Mouse (Mus musculus) CH12.LX (cell line): ENCODE data around the gene Nacc2. TPM values are rescaled to one million over a fixed set of nuclear protein-coding genes. Genes with fewer than 3 reads are reported as not detected.

Source experiments
- DNase-seq: peaks from one replicate; pipeline ENCODE4 v3.0.0-alpha.2; 2013; ENCODE audit errors: extremely low read depth
- H3K27ac ChIP-seq: 2 replicates; pipeline ENCODE4 v1.5.1; 2012; ENCODE audit warnings: low read depth, mild to moderate bottlenecking, control low read depth, moderate library complexity; ENCODE audit not compliant: insufficient read depth
- H3K27me3 ChIP-seq: replicated peaks from 2 replicates; pipeline ENCODE3; 2012; ENCODE audit warnings: inconsistent platforms
- H3K36me3 ChIP-seq, 2 experiments: replicated peaks in 1 of 2; 2 replicates each; pipeline versions ENCODE3 to v1.6.1; 2012; ENCODE audit warnings: inconsistent platforms in 1 of 2, low read length in 1 of 2, mild to moderate bottlenecking in 1 of 2, mixed read lengths in 1 of 2, moderate library complexity in 1 of 2; ENCODE audit not compliant: control insufficient read depth in 1 of 2, insufficient read depth in 1 of 2
- H3K4me1 ChIP-seq, 2 experiments: 2 replicates each; pipeline ENCODE4 v1.6.1; 2012; ENCODE audit warnings: inconsistent platforms in 1 of 2, moderate library complexity in 1 of 2; ENCODE audit not compliant: insufficient read depth in 2 of 2, control insufficient read depth in 1 of 2
- H3K4me2 ChIP-seq: 2 replicates; pipeline ENCODE4 v1.6.1; 2012; ENCODE audit warnings: low read depth, mild to moderate bottlenecking, control low read depth; ENCODE audit not compliant: poor library complexity, insufficient read depth, severe bottlenecking
- H3K4me3 ChIP-seq, 3 experiments: fragments of 150-350 bp in 1 of 3; sonication (generic) in 1 of 3; replicated peaks in 1 of 3; 2 replicates each; pipeline versions ENCODE3 to v1.5.1; 2011 to 2012; ENCODE audit warnings: low read depth in 2 of 3, low read length in 2 of 3, mild to moderate bottlenecking in 2 of 3, moderate library complexity in 2 of 3, control low read depth in 1 of 3, improper control_type of control experiment in 1 of 3, inconsistent platforms in 1 of 3, mixed read lengths in 1 of 3; ENCODE audit not compliant: poor library complexity in 1 of 3
- H3K79me2 ChIP-seq: replicated peaks from 2 replicates; pipeline ENCODE4 v1.6.1; 2012; ENCODE audit warnings: mild to moderate bottlenecking, moderate library complexity; ENCODE audit not compliant: control insufficient read depth, poor library complexity, insufficient read depth, severe bottlenecking; ENCODE audit errors: extremely low read depth
- H3K9ac ChIP-seq: 2 replicates; pipeline ENCODE4 v1.6.1; 2012; ENCODE audit warnings: low read depth, mild to moderate bottlenecking, control low read depth, moderate library complexity; ENCODE audit not compliant: insufficient read depth
- H3K9me3 ChIP-seq: replicated peaks from 2 replicates; pipeline ENCODE3; 2012; ENCODE audit warnings: low read length, inconsistent platforms, mixed read lengths
- BHLHE40 ChIP-seq: IDR thresholded peaks from 2 replicates; pipeline ENCODE4 v1.6.1; 2011; ENCODE audit warnings: mild to moderate bottlenecking, low read depth, low read length, improper control_type of control experiment
- CHD2 ChIP-seq: IDR thresholded peaks from 2 replicates; pipeline ENCODE4 v1.6.1; 2011; ENCODE audit warnings: low read length, improper control_type of control experiment
- CTCF ChIP-seq, 2 experiments: IDR thresholded peaks in 1 of 2; conservative IDR thresholded peaks in 1 of 2; 2 replicates each; pipeline ENCODE4 v1.5.1; 2011 to 2012; ENCODE audit warnings: low read depth in 2 of 2, low read length in 2 of 2, improper control_type of control experiment in 1 of 2, inconsistent platforms in 1 of 2, mild to moderate bottlenecking in 1 of 2, moderate library complexity in 1 of 2
- E2F4 ChIP-seq: IDR thresholded peaks from 2 replicates; pipeline ENCODE4 v1.6.1; 2011; ENCODE audit warnings: low read depth, low read length, improper control_type of control experiment; ENCODE audit not compliant: insufficient replicate concordance
- EP300 ChIP-seq: IDR thresholded peaks from 2 replicates; pipeline ENCODE4 v1.6.1; 2011; ENCODE audit warnings: low read length, improper control_type of control experiment
- ETS1 ChIP-seq: conservative IDR thresholded peaks from 2 replicates; pipeline ENCODE4 v1.6.1; 2012; ENCODE audit warnings: low read depth, mild to moderate bottlenecking, inconsistent platforms, low read length, improper control_type of control experiment, moderate library complexity
- HCFC1 ChIP-seq: IDR thresholded peaks from 2 replicates; pipeline ENCODE4 v1.6.1; 2012; ENCODE audit warnings: low read depth, mild to moderate bottlenecking, inconsistent platforms, low read length, improper control_type of control experiment
- IRF4 ChIP-seq: IDR thresholded peaks from 2 replicates; pipeline ENCODE4 v1.6.1; 2014; ENCODE audit warnings: low read depth, mild to moderate bottlenecking, inconsistent platforms, low read length, improper control_type of control experiment
- JUN ChIP-seq: IDR thresholded peaks from 2 replicates; pipeline ENCODE4 v1.6.1; 2011; ENCODE audit warnings: low read depth, mild to moderate bottlenecking, low read length, improper control_type of control experiment, moderate library complexity; ENCODE audit not compliant: insufficient read depth
- KAT2A ChIP-seq: IDR thresholded peaks from 2 replicates; pipeline ENCODE4 v1.6.1; 2012; ENCODE audit warnings: low read length, improper control_type of control experiment, inconsistent platforms; ENCODE audit not compliant: insufficient replicate concordance
- MAX ChIP-seq: IDR thresholded peaks from 2 replicates; pipeline ENCODE4 v1.6.1; 2011; ENCODE audit warnings: low read length, improper control_type of control experiment
- MEF2A ChIP-seq: IDR thresholded peaks from 2 replicates; pipeline ENCODE4 v1.6.1; 2014; ENCODE audit warnings: low read depth, mild to moderate bottlenecking, inconsistent platforms, low read length, improper control_type of control experiment, borderline replicate concordance
- MXI1 ChIP-seq: IDR thresholded peaks from 2 replicates; pipeline ENCODE4 v1.6.1; 2011; ENCODE audit warnings: mild to moderate bottlenecking, low read depth, low read length, improper control_type of control experiment
- MYC ChIP-seq: IDR thresholded peaks from 2 replicates; pipeline ENCODE4 v1.6.1; 2011; ENCODE audit warnings: low read depth, mild to moderate bottlenecking, improper control_type of control experiment, low read length
- NELFE ChIP-seq: IDR thresholded peaks from 2 replicates; pipeline ENCODE4 v1.6.1; 2011; ENCODE audit warnings: low read depth, low read length, improper control_type of control experiment
- PAX5 ChIP-seq: IDR thresholded peaks from 2 replicates; pipeline ENCODE4 v1.6.1; 2012; ENCODE audit warnings: low read length, inconsistent platforms, mixed read lengths
- RAD21 ChIP-seq: IDR thresholded peaks from 2 replicates; pipeline ENCODE4 v1.6.1; 2011; ENCODE audit warnings: low read depth, mild to moderate bottlenecking, low read length, improper control_type of control experiment, moderate library complexity
- RCOR1 ChIP-seq: conservative IDR thresholded peaks from 2 replicates; pipeline ENCODE4 v1.6.1; 2012; ENCODE audit warnings: low read depth, mild to moderate bottlenecking, inconsistent platforms, low read length, improper control_type of control experiment
- TBP ChIP-seq: conservative IDR thresholded peaks from 2 replicates; pipeline ENCODE4 v1.6.1; 2011; ENCODE audit warnings: low read depth, low read length, improper control_type of control experiment
- TCF12 ChIP-seq: IDR thresholded peaks from 2 replicates; pipeline ENCODE4 v1.6.1; 2014; ENCODE audit warnings: low read depth, mild to moderate bottlenecking, inconsistent platforms, low read length, improper control_type of control experiment
- UBTF ChIP-seq: IDR thresholded peaks from 2 replicates; pipeline ENCODE4 v1.6.1; 2012; ENCODE audit warnings: low read depth, mild to moderate bottlenecking, inconsistent platforms, low read length, improper control_type of control experiment, moderate library complexity
- USF1 ChIP-seq: IDR thresholded peaks from 2 replicates; pipeline ENCODE4 v1.6.1; 2014; ENCODE audit warnings: low read depth, mild to moderate bottlenecking, inconsistent platforms, low read length, improper control_type of control experiment
- USF2 ChIP-seq: conservative IDR thresholded peaks from 2 replicates; pipeline ENCODE4 v1.6.1; 2011; ENCODE audit warnings: low read depth, low read length, improper control_type of control experiment
- ZNF384 ChIP-seq: IDR thresholded peaks from 2 replicates; pipeline ENCODE4 v1.6.1; 2012; ENCODE audit warnings: low read depth, low read length, improper control_type of control experiment, inconsistent platforms
- dilution Hi-C: fragments of 300-500 bp; cut with MboI; formaldehyde crosslinking; loops from 2 replicates; pipeline ENCODE4 v1.14.3; 2020; ENCODE audit warnings: low sequenced_read_pairs; ENCODE audit not compliant: extremely low pct_unique_long_range_greater_than_20kb, extremely low pct_ligation_motif_present
- in situ Hi-C: fragments of 300-500 bp; cut with MboI; formaldehyde crosslinking; loops from 3 replicates; pipeline ENCODE4 v1.14.3; 2019; ENCODE audit warnings: low sequenced_read_pairs, low pct_ligation_motif_present, low pct_unique_long_range_greater_than_20kb, mixed read lengths
- polyA plus RNA-seq: library from polyadenylated mRNA; unstranded; fragments of >175 nt; gene quantifications from 2 replicates; pipeline ENCODE4 v1.2.1, GENCODE M21; 2012; ENCODE audit warnings: low read depth; ENCODE audit not compliant: insufficient read length
- total RNA-seq, 2 experiments: library from RNA; depleted of rRNA; stranded (reverse); fragments of 300-350 nt in 1 of 2; fragments of >200 nt in 1 of 2; gene quantifications; 2 replicates each; pipeline ENCODE4 v1.2.3; 2012 to 2014

The Nacc2 gene
- total and polyA plus RNA-seq, 3 experiments: 0.59 to 2.3 (median 1.1) TPM

- no peak overlapping the region for H3K27ac ChIP-seq
- peaks cover 0 to 11% of the 10 kb centered on the region in 2 experiments; a peak in 2 of 4 replicates for H3K4me1 ChIP-seq
- DNase-seq: no peak
- H3K4me3 ChIP-seq: no peak overlapping the region
- TF ChIP-seq USF2 (no peak), CTCF (conservative IDR thresholded peaks at IDR 0.05 in 1 of 2, IDR thresholded peaks at IDR 0.05 in 1 of 2; ENCODE audit: low read depth in 2 of 2, low read length in 2 of 2) (no peak), RCOR1 (no peak), KAT2A (no peak), EP300 (no peak), USF1 (no peak), E2F4 (no peak), MEF2A (no peak), MXI1 (no peak), ZNF384 (no peak), CHD2 (no peak), TBP (no peak), ETS1 (no peak), BHLHE40 (no peak), IRF4 (no peak), HCFC1 (no peak), JUN (no peak), MYC (no peak), TCF12 (no peak), UBTF (no peak)
- TF ChIP-seq, all 38 proteins: peak for 0
- dilution Hi-C loops: no loop called here
- peaks cover 6% of the 10 kb centered on the region for H3K27me3 ChIP-seq
- no peaks in the 10 kb centered on the region for H3K9me3 ChIP-seq
- H3K36me3 ChIP-seq: no peaks in the 10 kb centered on the region
- in situ Hi-C loops: no loop called here
- no peak overlapping the region for H3K9ac ChIP-seq
- H3K4me2 ChIP-seq: no peak overlapping the region
- H3K79me2 ChIP-seq: no peaks in the 10 kb centered on the region
Measured at GRCm38 (mm10) chr2:26086926-26087600, 36.0 kb downstream of the Nacc2 start.

GRCm38 (mm10) chr2:26086505-26086904 is 36.5 kb downstream of the Nacc2 start:
- Histone ChIP-seq H3K4me1 (peaks cover 0 to 11% of the 10 kb centered on the region in 2 experiments; a peak in 2 of 4 replicates), H3K27me3 (peaks cover 6% of the 10 kb centered on the region), H3K9me3 (no peaks in the 10 kb centered on the region), H3K36me3 (no peaks in the 10 kb centered on the region), H3K79me2 (no peaks in the 10 kb centered on the region), H3K9ac (no peak overlapping the region), H3K4me2 (no peak overlapping the region), H3K27ac (no peak overlapping the region), H3K4me3 (no peak overlapping the region)
- no peak for DNase-seq
- no peak for TF ChIP-seq PAX5
- TF ChIP-seq NELFE: no peak
- TF ChIP-seq MAX: no peak
- no peak for TF ChIP-seq RAD21
- dilution Hi-C loops (no loop called here), in situ Hi-C loops (no loop called here)
